In genomic region chr5:53123525-53124286, GRCm38 (mm10) we compare ENCODE assay signal across 8 mouse cellular contexts.
DNase-seq lines count a peak whose midpoint lies in the region; ATAC-seq and TF ChIP-seq lines count a peak whose summit lies in the region.

No protein-coding gene starts in this region.

- no peaks in the 10 kb centered on the region for H3K27me3 ChIP-seq in heart, adult 2 months (ENCODE audit: control insufficient read depth, insufficient read depth, low read length)
- H3K27me3 ChIP-seq in C2C12 (ENCODE audit: control insufficient read depth, insufficient read depth, insufficient read length), result peaks cover 13% of the 10 kb centered on the region
- no peaks in the 10 kb centered on the region for H3K27me3 ChIP-seq in limb, embryonic 13.5 days
- no peaks in the 10 kb centered on the region; the same call in 1 of the 2 replicates for H3K27me3 ChIP-seq in neural tube, embryonic 15.5 days (replicated peaks)

- intact Hi-C loops in heart, adult 2 months (cut with DNase I), result loop anchor here (1.0 kb wide), 1 partner anchor 244 kb away; no protein-coding TSS in a partner anchor
- intact Hi-C loops in heart, postnatal 14 days (cut with DNase I), result loop anchor here (2.0 kb wide), 1 partner anchor 245 kb away; no protein-coding TSS in a partner anchor

- no peak overlapping the region for H3K4me2 ChIP-seq in limb, embryonic 13.5 days (replicated peaks)
- no peak overlapping the region for H3K4me2 ChIP-seq in neural tube, embryonic 15.5 days

- no peak for TF ChIP-seq EP300 in heart, adult 2 months (IDR thresholded peaks at IDR 0.05; ENCODE audit: insufficient read depth, low read depth, low read length)

- no peak overlapping the region for H3K27ac ChIP-seq in heart, adult 2 months
- H3K27ac ChIP-seq in limb, embryonic 13.5 days, result no peak overlapping the region
- H3K27ac ChIP-seq in neural tube, embryonic 15.5 days (replicated peaks), result no peak overlapping the region

- H3K4me1 ChIP-seq in heart, adult 2 months (ENCODE audit: control insufficient read depth, insufficient read depth, low read length), result no peaks in the 10 kb centered on the region
- H3K4me1 ChIP-seq in limb, embryonic 13.5 days, result no peaks in the 10 kb centered on the region
- H3K4me1 ChIP-seq in neural tube, embryonic 15.5 days, result no peaks in the 10 kb centered on the region

- DNase-seq in heart, adult 2 months, result peak in 1 of 2 experiments; percentile 29
- DNase-seq in heart, adult 9 months (ENCODE audit: low spot score in 2 of 2), result no peak
- peak; percentile 61 for DNase-seq in cerebellum, adult 9-11 months
- peak; percentile 27 to 56 for DNase-seq in heart, postnatal 14 days
- no peak for DNase-seq in spleen, postnatal 36 days (ENCODE audit: low spot score in 2 of 2)

- no peak overlapping the region for H3K9ac ChIP-seq in heart, adult 2 months (ENCODE audit: low read depth, low read length)
- no peak overlapping the region for H3K9ac ChIP-seq in limb, embryonic 13.5 days
- no peak overlapping the region for H3K9ac ChIP-seq in neural tube, embryonic 15.5 days (replicated peaks)

- no peaks in the 10 kb centered on the region for H3K36me3 ChIP-seq in heart, adult 2 months (ENCODE audit: control insufficient read depth, insufficient read depth, low read length)
- H3K36me3 ChIP-seq in C2C12 (ENCODE audit: control insufficient read depth, insufficient read depth), result no peaks in the 10 kb centered on the region
- H3K36me3 ChIP-seq in limb, embryonic 13.5 days, result no peaks in the 10 kb centered on the region
- 0 out of 2 replicates have a peak, but pooled peaks cover 3% of the 10 kb centered on the region for H3K36me3 ChIP-seq in neural tube, embryonic 15.5 days

- TF ChIP-seq CTCF in heart, adult 2 months (IDR thresholded peaks at IDR 0.05), result peak; percentile 75
- TF ChIP-seq CTCF in C2C12 (IDR thresholded peaks at IDR 0.05; ENCODE audit: control insufficient read depth, insufficient read depth, insufficient read length), result peak; percentile 18

- 0 out of 2 replicates have a peak, but pooled peaks have one; percentile 83 for ATAC-seq in limb, embryonic 13.5 days (ENCODE audit: low FRiP score, low read depth)
- peak; percentile 90; the same call in 1 of the 2 replicates for ATAC-seq in neural tube, embryonic 15.5 days (ENCODE audit: low FRiP score)

- H3K9me3 ChIP-seq in limb, embryonic 13.5 days, result no peaks in the 10 kb centered on the region
- H3K9me3 ChIP-seq in neural tube, embryonic 15.5 days (replicated peaks), result no peaks in the 10 kb centered on the region

- no peaks in the 10 kb centered on the region for H3K79me3 ChIP-seq in C2C12 (ENCODE audit: low read depth)

- no peaks in the 10 kb centered on the region for H3K79me2 ChIP-seq in heart, adult 2 months (replicated peaks; ENCODE audit: control insufficient read depth, insufficient read depth, low read length)
- no peaks in the 10 kb centered on the region for H3K79me2 ChIP-seq in C2C12 (ENCODE audit: control insufficient read depth, insufficient read depth)

- H3K4me3 ChIP-seq in heart, adult 2 months, result no peak overlapping the region
- no peak overlapping the region for H3K4me3 ChIP-seq in C2C12 (ENCODE audit: insufficient read depth, poor library complexity, severe bottlenecking)
- H3K4me3 ChIP-seq in limb, embryonic 13.5 days, result no peak overlapping the region
- no peak overlapping the region for H3K4me3 ChIP-seq in neural tube, embryonic 15.5 days (replicated peaks)

- H3ac ChIP-seq in C2C12 (ENCODE audit: control insufficient read depth, insufficient read length, low read depth), result no peak overlapping the region

- no peak for TF ChIP-seq POLR2A in heart, adult 2 months (IDR thresholded peaks at IDR 0.05; ENCODE audit: insufficient read depth, low read depth, low read length)

- WGBS in heart, adult 2 months, result 41% methylated on average over 10 of the region's 10 CpGs
- 40% methylated on average over 10 of the region's 10 CpGs for WGBS in limb, embryonic 13.5 days
- WGBS in neural tube, embryonic 15.5 days, result 23% methylated on average over 10 of the region's 10 CpGs

TF ChIP-seq in C2C12, 6 proteins besides CTCF, POLR2A, EP300 and RAD21:
- no peak for TF ChIP-seq FOSL1 (IDR thresholded peaks at IDR 0.05; ENCODE audit: insufficient read depth, low read length, poor library complexity, severe bottlenecking)
- TF ChIP-seq MYOG (IDR thresholded peaks at IDR 0.05; ENCODE audit: control insufficient read depth, extremely low read depth, insufficient read length), result no peak
- no peak for TF ChIP-seq USF1 (IDR thresholded peaks at IDR 0.05; ENCODE audit: low read depth)
- no peak for TF ChIP-seq CEBPB (IDR thresholded peaks at IDR 0.05; ENCODE audit: low read depth)

Comparison
In these comparisons a context has a peak if more than half of its experiments do, and no peak if none do; other contexts are left out.
1. DNase-seq: peak in cerebellum, adult 9-11 months (single experiment) and heart, postnatal 14 days (2 of 2); none in heart, adult 9 months (0 of 2) and spleen, postnatal 36 days (0 of 2).